Mouse (Mus musculus) right cerebral cortex, postnatal 25 days (tissue): ENCODE data around the gene Nf1.

ENCODE experiments used
- DNase-seq: peaks from one replicate; pipeline ENCODE4 v3.0.0; 2022

The Nf1 gene

GRCm38 (mm10) chr11:79591591-79591975 lies 252.1 kb downstream of the Nf1 start:
- DNase-seq: peak; percentile 52

GRCm38 (mm10) chr11:79593495-79593894 lies 254.0 kb downstream of the Nf1 start:
- DNase-seq: no peak

GRCm38 (mm10) chr11:79610454-79610853 lies 271.0 kb downstream of the Nf1 start:
- no peak for DNase-seq

GRCm38 (mm10) chr11:79611011-79611666 lies 271.6 kb downstream of the Nf1 start:
- DNase-seq: peak; percentile 52

- no peak for DNase-seq
Observed at GRCm38 (mm10) chr11:79612046-79612600, 272.6 kb downstream of the Nf1 start.

- no peak for DNase-seq
Observed at GRCm38 (mm10) chr11:79613084-79613483, 273.6 kb downstream of the Nf1 start.

GRCm38 (mm10) chr11:79613711-79614110 lies 274.2 kb downstream of the Nf1 start:
- DNase-seq: no peak

- no peak for DNase-seq
Observed at GRCm38 (mm10) chr11:79614880-79615279, 275.4 kb downstream of the Nf1 start.

GRCm38 (mm10) chr11:79615871-79616270 lies 276.4 kb downstream of the Nf1 start:
- DNase-seq: no peak

GRCm38 (mm10) chr11:79617991-79618390 lies 278.5 kb downstream of the Nf1 start:
- DNase-seq: no peak

GRCm38 (mm10) chr11:79623029-79623428 lies 283.5 kb downstream of the Nf1 start:
- DNase-seq: no peak

- DNase-seq: peak; percentile 60
Observed at GRCm38 (mm10) chr11:79624801-79625302, 285.4 kb downstream of the Nf1 start.

- no peak for DNase-seq
Observed at GRCm38 (mm10) chr11:79628716-79629115, 289.2 kb downstream of the Nf1 start.

GRCm38 (mm10) chr11:79629752-79630374 lies 290.4 kb downstream of the Nf1 start:
- DNase-seq: no peak

GRCm38 (mm10) chr11:79630521-79630920 lies 291.0 kb downstream of the Nf1 start:
- DNase-seq: no peak
